Mouse (Mus musculus) ES-E14 (cell line): ENCODE measurements around the gene Ints6. TPM values are rescaled to one million over a fixed set of nuclear protein-coding genes. Genes with fewer than 3 reads are reported as not detected.
A peak's percentile ranks its signal among the peaks of the same experiment; 100 is the strongest.

Experiments
- DNase-seq: peaks from one replicate; pipeline ENCODE4 v3.0.0-alpha.2; 2013; ENCODE audit warnings: low read depth, low spot score
- H3K27ac ChIP-seq: 2 replicates; pipeline ENCODE4 v1.5.1; 2012; ENCODE audit warnings: low read depth, mild to moderate bottlenecking, low read length, moderate library complexity, mixed read lengths; ENCODE audit not compliant: poor library complexity, insufficient read depth, severe bottlenecking
- H3K36me3 ChIP-seq: 2 replicates; pipeline ENCODE4 v1.6.1; 2012; ENCODE audit warnings: mild to moderate bottlenecking, low read length, moderate library complexity, mixed read lengths; ENCODE audit not compliant: control insufficient read depth, poor library complexity, insufficient read depth, severe bottlenecking
- H3K4me1 ChIP-seq, 2 experiments: fragments of 150-350 bp in 1 of 2; sonication (generic) in 1 of 2; 2 replicates each; pipeline ENCODE4 v1.6.1; 2012; ENCODE audit warnings: low read length in 2 of 2, mild to moderate bottlenecking in 1 of 2, mixed read lengths in 1 of 2; ENCODE audit not compliant: control insufficient read depth in 2 of 2, insufficient read depth in 2 of 2, poor library complexity in 1 of 2
- H3K4me3 ChIP-seq, 2 experiments: fragments of 150-350 bp in 1 of 2; sonication (generic) in 1 of 2; 2 replicates each; pipeline ENCODE4 v1.5.1; 2012; ENCODE audit warnings: low read length in 2 of 2, low read depth in 1 of 2, mild to moderate bottlenecking in 1 of 2, mixed read lengths in 1 of 2; ENCODE audit not compliant: insufficient read depth in 1 of 2, poor library complexity in 1 of 2, severe bottlenecking in 1 of 2
- H3K9ac ChIP-seq: 2 replicates; pipeline ENCODE4 v1.6.1; 2012; ENCODE audit warnings: low read depth, mild to moderate bottlenecking, low read length, mixed read lengths; ENCODE audit not compliant: poor library complexity, insufficient read depth, severe bottlenecking
- H3K9me3 ChIP-seq: fragments of 150-350 bp; sonication (generic); 2 replicates; pipeline ENCODE4 v1.6.1; 2012; ENCODE audit warnings: low read depth, mild to moderate bottlenecking, low read length; ENCODE audit not compliant: control insufficient read depth, insufficient read depth
- CHD2 ChIP-seq: IDR thresholded peaks from 2 replicates; pipeline ENCODE4 v1.6.1; 2014; ENCODE audit warnings: mild to moderate bottlenecking, low read depth, low read length, inconsistent platforms
- HCFC1 ChIP-seq: IDR thresholded peaks from 2 replicates; pipeline ENCODE4 v1.6.1; 2012; ENCODE audit warnings: low read length, inconsistent platforms, borderline replicate concordance; ENCODE audit not compliant: insufficient read depth
- MAFK ChIP-seq: IDR thresholded peaks from 2 replicates; pipeline ENCODE4 v1.6.1; 2014; ENCODE audit warnings: mild to moderate bottlenecking, low read depth, low read length, inconsistent platforms; ENCODE audit not compliant: insufficient read depth
- ZC3H11A ChIP-seq: IDR thresholded peaks from 2 replicates; pipeline ENCODE4 v1.6.1; 2012; ENCODE audit warnings: low read depth, mild to moderate bottlenecking, inconsistent platforms, low read length, borderline replicate concordance
- ZNF384 ChIP-seq: IDR thresholded peaks from 2 replicates; pipeline ENCODE4 v1.6.1; 2012; ENCODE audit warnings: low read depth, low read length, inconsistent platforms
- in situ Hi-C, 2 experiments: fragments of 600-800 bp; cut with MboI; formaldehyde crosslinking; loops; one replicate each; pipeline ENCODE4 v1.15.1; 2025; ENCODE audit warnings: low sequenced_read_pairs in 2 of 2, inconsistent platforms in 1 of 2; ENCODE audit not compliant: unreplicated experiment in 2 of 2
- total RNA-seq: library from RNA; depleted of rRNA; stranded (reverse); fragments of 300-350 nt; gene quantifications from 2 replicates; pipeline ENCODE4 v1.2.3, GENCODE M21; 2012

Gene Ints6
- total RNA-seq, 1 experiment: 38.4 TPM

- Histone ChIP-seq H3K36me3 (no peaks in the 10 kb centered on the region; the same call in 1 of the 2 replicates), H3K9me3 (no peaks in the 10 kb centered on the region), H3K4me3 (no peak overlapping the region; a peak in 1 of 4 replicates), H3K27ac (peak overlapping the region; percentile 74; the same call in 1 of the 2 replicates), H3K9ac (peak overlapping the region; percentile 17; the same call in 1 of the 2 replicates), H3K4me1 (peaks cover 6 to 12% of the 10 kb centered on the region in 2 experiments; a peak in 3 of 4 replicates)
- in situ Hi-C loops: no loop called here
- TF ChIP-seq HCFC1 (no peak), CHD2 (0 out of 2 replicates have a peak, but pooled peaks have one; percentile 30), MAFK (peak; percentile 97), ZNF384 (no peak), ZC3H11A (no peak)
- peak; percentile 57 for DNase-seq
Measured at GRCm38 (mm10) chr14:62751479-62751878, 9.5 kb downstream of the Ints6 start.

GRCm38 (mm10) chr14:62735646-62736045 lies 25.3 kb downstream of the Ints6 start:
- in situ Hi-C loops: no loop called here
- peaks cover 12% of the 10 kb centered on the region for H3K36me3 ChIP-seq
- no peak for DNase-seq
- H3K27ac ChIP-seq: no peak overlapping the region
- no peak overlapping the region for H3K4me3 ChIP-seq
- no peak overlapping the region for H3K9ac ChIP-seq
- H3K9me3 ChIP-seq: no peaks in the 10 kb centered on the region
- no peaks in the 10 kb centered on the region for H3K4me1 ChIP-seq
- no peak for TF ChIP-seq HCFC1
- 0 out of 2 replicates have a peak, but pooled peaks have one; percentile 13 for TF ChIP-seq ZNF384

- Histone ChIP-seq H3K4me3 (no peak overlapping the region), H3K27ac (no peak overlapping the region), H3K9ac (no peak overlapping the region), H3K9me3 (no peaks in the 10 kb centered on the region), H3K36me3 (peaks cover 12% of the 10 kb centered on the region), H3K4me1 (no peaks in the 10 kb centered on the region)
- TF ChIP-seq HCFC1 (no peak), ZC3H11A (no peak), CHD2 (no peak), ZNF384 (no peak), MAFK (no peak)
- in situ Hi-C loops: no loop called here
- DNase-seq: no peak
Measured at GRCm38 (mm10) chr14:62733666-62734065, 27.3 kb downstream of the Ints6 start.

GRCm38 (mm10) chr14:62731902-62732301 lies 29.1 kb downstream of the Ints6 start:
- Histone ChIP-seq H3K9ac (no peak overlapping the region), H3K9me3 (no peaks in the 10 kb centered on the region), H3K27ac (no peak overlapping the region), H3K4me3 (no peak overlapping the region), H3K36me3 (peaks cover 12% of the 10 kb centered on the region), H3K4me1 (no peaks in the 10 kb centered on the region)
- in situ Hi-C loops: no loop called here
- no peak for TF ChIP-seq CHD2
- no peak for TF ChIP-seq MAFK
- no peak for TF ChIP-seq ZC3H11A
- no peak for DNase-seq

GRCm38 (mm10) chr14:62724560-62724959 lies 36.4 kb downstream of the Ints6 start:
- Histone ChIP-seq H3K9ac (no peak overlapping the region), H3K4me1 (no peaks in the 10 kb centered on the region), H3K27ac (no peak overlapping the region), H3K9me3 (no peaks in the 10 kb centered on the region), H3K36me3 (peaks cover 2% of the 10 kb centered on the region; the same call in 1 of the 2 replicates), H3K4me3 (no peak overlapping the region)
- in situ Hi-C loops: no loop called here
- no peak for DNase-seq
- no peak for TF ChIP-seq ZC3H11A
- no peak for TF ChIP-seq ZNF384
- no peak for TF ChIP-seq MAFK
- no peak for TF ChIP-seq HCFC1
- TF ChIP-seq CHD2: no peak
